Mouse (Mus musculus) layer of hippocampus, adult 9-11 months (tissue): ENCODE data around the gene Slc43a3.

Experiments
- DNase-seq: peaks from one replicate; pipeline ENCODE4 v3.0.0; 2022

Slc43a3 gene

GRCm38 (mm10) chr2:84996376-84996775 is 60.0 kb downstream of the Slc43a3 start:
- DNase-seq, result no peak

DNA sequence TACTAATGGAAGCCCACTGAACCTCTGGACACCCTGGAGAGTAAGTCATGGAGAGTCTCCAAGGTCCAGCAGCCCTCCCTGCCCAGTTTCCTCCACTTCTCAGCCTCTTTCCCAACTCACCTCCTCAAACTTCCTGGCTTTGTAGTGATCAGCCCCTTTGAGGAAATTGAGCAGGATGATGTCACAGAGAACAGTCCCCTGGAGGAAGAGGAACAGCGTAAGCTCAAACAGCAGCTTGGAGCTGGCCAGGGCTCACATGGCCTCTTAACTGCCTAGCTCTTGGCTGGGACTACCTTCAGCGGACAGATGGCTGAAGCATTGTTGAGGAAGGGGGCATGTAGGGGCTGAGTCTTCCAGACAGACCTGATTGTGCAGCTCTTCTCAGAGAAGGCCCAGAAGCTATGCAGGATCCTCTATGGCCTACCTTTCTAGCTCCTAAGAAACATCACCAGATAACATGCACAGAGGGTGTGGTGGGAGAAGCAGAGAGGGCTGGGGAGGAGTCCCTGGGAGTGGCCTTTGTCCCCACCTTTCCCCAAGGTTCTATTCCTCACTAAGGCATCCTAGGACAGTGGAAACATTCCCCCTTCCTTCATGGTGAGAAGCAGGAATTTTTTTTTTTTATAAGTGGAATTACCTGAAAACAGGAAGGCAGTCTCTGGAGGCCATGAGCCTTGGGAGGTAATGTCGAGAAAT is 63.3 kb downstream of the Slc43a3 start:
- DNase-seq, result no peak

- DNase-seq, result no peak
These were observed 65.1 kb downstream of the Slc43a3 start for GRCm38 (mm10) chr2:85001497-85001896.

DNA sequence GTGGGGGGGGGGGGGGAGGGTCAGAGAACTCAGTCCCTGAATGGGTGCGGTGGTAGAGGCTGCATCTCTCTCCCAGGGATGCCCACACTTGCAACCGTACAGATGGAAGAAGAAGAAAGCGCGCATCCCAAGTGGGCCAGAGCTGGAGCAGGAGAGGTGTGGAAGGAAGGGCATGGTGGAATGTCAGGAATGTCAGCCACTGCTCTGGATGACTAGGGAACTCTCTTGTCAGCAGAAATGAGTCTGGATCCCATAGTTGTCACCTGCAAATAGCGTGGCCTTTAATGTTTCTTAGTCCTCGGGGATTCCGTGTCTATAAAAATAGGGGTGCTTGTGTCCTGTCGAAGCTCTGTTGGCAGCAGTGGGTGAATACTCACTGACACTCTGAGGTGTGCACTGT is 66.2 kb downstream of the Slc43a3 start:
- no peak for DNase-seq

GRCm38 (mm10) chr2:85004341-85004740 is 68.0 kb downstream of the Slc43a3 start:
- peak; percentile 33 for DNase-seq

DNA sequence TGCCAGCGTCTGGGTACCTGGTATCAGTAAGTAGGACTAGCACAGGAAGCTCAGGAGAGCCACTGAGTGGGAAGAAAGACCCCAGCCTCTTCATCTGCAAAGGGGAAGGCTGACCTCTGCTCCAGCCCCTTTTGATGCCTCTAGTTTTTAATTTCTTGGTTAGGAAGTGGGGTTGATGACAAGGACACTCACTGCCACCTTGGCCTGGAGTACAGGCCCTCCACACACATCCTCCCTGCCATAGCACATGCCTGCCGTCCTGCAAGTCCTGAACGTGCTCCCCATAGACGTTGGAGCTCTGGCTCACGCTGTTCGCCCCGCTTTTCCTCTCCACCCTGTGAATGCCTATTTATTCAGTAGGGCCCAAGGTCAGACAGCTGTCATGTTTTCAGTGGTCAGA is 70.2 kb downstream of the Slc43a3 start:
- no peak for DNase-seq

DNA sequence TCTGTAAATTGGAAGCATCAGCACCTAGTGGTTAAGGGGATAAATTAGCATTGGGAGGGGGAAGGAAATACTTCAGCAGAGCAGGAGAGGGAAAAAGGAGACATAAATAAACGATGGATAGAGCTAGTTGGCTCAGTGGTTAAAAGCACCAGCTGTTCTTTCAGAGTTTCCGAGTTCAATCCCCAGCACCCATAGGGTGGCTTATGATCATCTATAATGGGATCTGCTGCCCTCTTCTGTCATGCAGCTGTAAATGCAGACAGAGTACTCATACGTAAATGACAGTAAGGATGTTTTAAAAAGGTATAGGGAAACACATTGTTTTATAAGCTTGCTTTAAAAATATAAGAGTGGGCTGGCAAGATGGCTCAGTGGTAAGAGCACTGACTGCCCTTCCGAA is 71.3 kb downstream of the Slc43a3 start:
- DNase-seq, result no peak
